Mouse (Mus musculus) small intestine, adult 2 months (tissue): Measurements from ENCODE around the gene Cnot8.

ENCODE experiments used
- CTCF ChIP-seq: fragments of 200-500 bp; IDR thresholded peaks from 2 replicates; pipeline ENCODE4 v1.5.1; 2012; ENCODE audit warnings: low read depth, mild to moderate bottlenecking, control low read depth, inconsistent platforms, low read length, moderate library complexity, mixed read lengths; ENCODE audit not compliant: insufficient replicate concordance, insufficient read length; ENCODE audit errors: extremely low read depth
- POLR2A ChIP-seq: fragments of 200-500 bp; IDR thresholded peaks from 2 replicates; pipeline ENCODE4 v1.6.1; 2012; ENCODE audit warnings: low read depth, mild to moderate bottlenecking, control low read depth, inconsistent platforms, low read length, moderate library complexity

GRCm38 (mm10) chr11:58093021-58093528 lies 10.9 kb upstream of the Cnot8 start, which contains the start of gene Gm12248:
- peak; percentile 45; the same call in 1 of the 2 replicates for TF ChIP-seq POLR2A
- no peak for TF ChIP-seq CTCF
